23 mouse cellular contexts compared by ENCODE assay signal in genomic region chr4:56086306-56086705, GRCm38 (mm10).
DNase-seq lines count a peak whose midpoint lies in the region; ATAC-seq and TF ChIP-seq lines count a peak whose summit lies in the region.
"Had no signal": no experiment of that assay in that cellular context is flagged by ENCODE, and none has a peak within 500 bp of the region (broad histone marks: within the 10 kb centered on the region; RNA-seq: fewer than 3 reads in every experiment).

No protein-coding gene starts in this region.

- in situ Hi-C loops in CH12.LX (cut with MboI; ENCODE audit: low pct_ligation_motif_present, low pct_unique_long_range_greater_than_20kb, low sequenced_read_pairs) = no loop called here

- no peaks in the 10 kb centered on the region for H3K79me2 ChIP-seq in CH12.LX (replicated peaks; ENCODE audit: control insufficient read depth, extremely low read depth, insufficient read depth, poor library complexity, severe bottlenecking)

- peaks cover 0 to 14% of the 10 kb centered on the region in 2 experiments; a peak in 2 of 4 replicates for H3K4me1 ChIP-seq in CH12.LX (ENCODE audit: control insufficient read depth in 1 of 2, insufficient read depth in 2 of 2)

- dilution Hi-C loops in CH12.LX (cut with MboI; ENCODE audit: extremely low pct_ligation_motif_present, extremely low pct_unique_long_range_greater_than_20kb, low sequenced_read_pairs) = no loop called here

- TF ChIP-seq EP300 in CH12.LX (IDR thresholded peaks at IDR 0.05; ENCODE audit: low read length) = peak; percentile 85

- 0 out of 2 replicates have a peak, but pooled peaks have one; percentile 35 for ATAC-seq in granulocyte monocyte progenitor cell, adult 5-6 weeks (replicated peaks; ENCODE audit: poor library complexity, severe bottlenecking)
- ATAC-seq in erythroid progenitor cell, adult 5-6 weeks (replicated peaks; ENCODE audit: low FRiP score, poor library complexity, severe bottlenecking) = no peak
- ATAC-seq: CD4-positive, CD25-positive, alpha-beta regulatory T cell, adult 4 months; forebrain, embryonic 13.5 days; forebrain, embryonic 15.5 days; forebrain, postnatal 0 days had no signal

- no peak overlapping the region for H3K4me2 ChIP-seq in CH12.LX (ENCODE audit: insufficient read depth, low read depth, poor library complexity, severe bottlenecking)
- H3K4me2 ChIP-seq: embryonic facial prominence, embryonic 13.5 days; embryonic facial prominence, embryonic 15.5 days; forebrain, embryonic 13.5 days; forebrain, embryonic 15.5 days had no signal

- H3K4me3 ChIP-seq in CH12.LX (replicated peaks in 1 of 3; ENCODE audit: low read depth in 2 of 3, low read length in 2 of 3, poor library complexity in 1 of 3) = no peak overlapping the region
- H3K4me3 ChIP-seq: embryonic facial prominence, embryonic 13.5 days; embryonic facial prominence, embryonic 15.5 days; erythroblast, embryonic 14.5 days; forebrain, embryonic 13.5 days; forebrain, embryonic 15.5 days had no signal

- no peak overlapping the region for H3K9ac ChIP-seq in CH12.LX (ENCODE audit: insufficient read depth, low read depth)
- H3K9ac ChIP-seq: embryonic facial prominence, embryonic 13.5 days; embryonic facial prominence, embryonic 15.5 days; forebrain, embryonic 13.5 days; forebrain, embryonic 15.5 days; forebrain, postnatal 0 days had no signal

- H3K9me3 ChIP-seq in CH12.LX (replicated peaks; ENCODE audit: low read length) = no peaks in the 10 kb centered on the region
- H3K9me3 ChIP-seq: embryonic facial prominence, embryonic 13.5 days; embryonic facial prominence, embryonic 15.5 days; forebrain, embryonic 13.5 days; forebrain, embryonic 15.5 days had no signal

- no peak for TF ChIP-seq RAD21 in CH12.LX (IDR thresholded peaks at IDR 0.05; ENCODE audit: low read depth, low read length)

- no peak for TF ChIP-seq CTCF in CH12.LX (conservative IDR thresholded peaks at IDR 0.05 in 1 of 2, IDR thresholded peaks at IDR 0.05 in 1 of 2; ENCODE audit: low read depth in 2 of 2, low read length in 2 of 2)

- DNase-seq in CH12.LX (ENCODE audit: extremely low read depth) = peak; percentile 29
- no peak for DNase-seq in heart, postnatal 14 days
- no peak for DNase-seq in lung, postnatal 4 days
- DNase-seq: adrenal gland, adult 2 months; adrenal gland, postnatal 10 days; adrenal gland, postnatal 25 days; B cell, adult 2 months; cerebellum, adult 11 months; cerebellum, adult 18-20 months; cerebellum, adult 8-10 months; cerebellum, adult 9-11 months; cerebellum, postnatal 14 days; cerebellum, postnatal 36 days; embryo, embryonic 11 days; forebrain, postnatal 0 days had no signal

- no peak for TF ChIP-seq POLR2A in CH12.LX (IDR thresholded peaks at IDR 0.05; ENCODE audit: low read depth, low read length)

- intact Hi-C loops in heart, postnatal 14 days (cut with DNase I) = no loop called here

- H3K27me3 ChIP-seq in CH12.LX (replicated peaks) = no peaks in the 10 kb centered on the region
- H3K27me3 ChIP-seq: embryonic facial prominence, embryonic 15.5 days; forebrain, embryonic 13.5 days; forebrain, embryonic 15.5 days had no signal

- H3K27ac ChIP-seq in CH12.LX (ENCODE audit: insufficient read depth, low read depth) = no peak overlapping the region
- H3K27ac ChIP-seq: embryonic facial prominence, embryonic 13.5 days; embryonic facial prominence, embryonic 15.5 days; forebrain, embryonic 13.5 days; forebrain, embryonic 15.5 days had no signal

- no peaks in the 10 kb centered on the region for H3K36me3 ChIP-seq in CH12.LX (replicated peaks in 1 of 2; ENCODE audit: control insufficient read depth in 1 of 2, insufficient read depth in 1 of 2, low read length in 1 of 2)
- H3K36me3 ChIP-seq: embryonic facial prominence, embryonic 13.5 days; embryonic facial prominence, embryonic 15.5 days; forebrain, embryonic 15.5 days had no signal

TF ChIP-seq in CH12.LX, 34 proteins besides CTCF, POLR2A, EP300 and RAD21:
- peak; percentile 85 for TF ChIP-seq IRF4 (IDR thresholded peaks at IDR 0.05; ENCODE audit: low read depth, low read length)
- peak; percentile 46; the same call in 1 of the 2 replicates for TF ChIP-seq JUND (conservative IDR thresholded peaks at IDR 0.05; ENCODE audit: low read depth, low read length)
- TF ChIP-seq JUN (IDR thresholded peaks at IDR 0.05; ENCODE audit: insufficient read depth, low read depth, low read length) = peak; percentile 52; the same call in 1 of the 2 replicates
- TF ChIP-seq MAFK (IDR thresholded peaks at IDR 0.05; ENCODE audit: insufficient replicate concordance, low read length) = no peak
- 0 out of 2 replicates have a peak, but pooled peaks have one; percentile 54 for TF ChIP-seq ZNF384 (IDR thresholded peaks at IDR 0.05; ENCODE audit: low read depth, low read length)
- TF ChIP-seq NRF1 (IDR thresholded peaks at IDR 0.05; ENCODE audit: low read depth, low read length) = no peak
